ENCODE assay signal across 8 mouse cellular contexts in genomic region chr11:102087081-102087751, GRCm38 (mm10). TPM values are rescaled to one million over a fixed set of nuclear protein-coding genes. Genes with fewer than 3 reads are reported as not detected.
DNase-seq lines count a peak whose midpoint lies in the region; ATAC-seq and TF ChIP-seq lines count a peak whose summit lies in the region.

No protein-coding gene starts in this region.

- peaks cover 12% of the 10 kb centered on the region for H3K36me3 ChIP-seq in hindbrain, embryonic 13.5 days

- H3K9me3 ChIP-seq in hindbrain, embryonic 13.5 days = no peaks in the 10 kb centered on the region

- peak overlapping the region; percentile 72 for H3K4me3 ChIP-seq in hindbrain, embryonic 13.5 days

- peak overlapping the region; percentile 98 for H3K27ac ChIP-seq in hindbrain, embryonic 13.5 days

- ATAC-seq in Patski = peak; percentile 51
- peak; percentile 80 for ATAC-seq in hindbrain, embryonic 13.5 days (ENCODE audit: low FRiP score)

- 0% methylated on average over 39 of the region's 39 CpGs for WGBS in hindbrain, embryonic 13.5 days

- H3K27me3 ChIP-seq in Patski = peaks cover 10% of the 10 kb centered on the region
- 0 out of 2 replicates have a peak, but pooled peaks cover 3% of the 10 kb centered on the region for H3K27me3 ChIP-seq in hindbrain, embryonic 13.5 days

- H3K4me1 ChIP-seq in hindbrain, embryonic 13.5 days (replicated peaks) = peaks cover 39% of the 10 kb centered on the region

- no peak for TF ChIP-seq CTCF in Patski (IDR thresholded peaks at IDR 0.05)

- peak; percentile 51 for DNase-seq in Patski (ENCODE audit: low read depth, low spot score)
- DNase-seq in cerebellum, postnatal 14 days = peak; percentile 82 to 86
- peak; percentile 81 to 84 for DNase-seq in frontal cortex, postnatal 10 days (ENCODE audit: low spot score in 2 of 2)
- DNase-seq in layer of hippocampus, postnatal 25 days (ENCODE audit: extremely low spot score in 1 of 2, low spot score in 1 of 2) = peak; percentile 76 to 81
- peak; percentile 82 for DNase-seq in lung, postnatal 10 days
- DNase-seq in ovary, postnatal 36 days (ENCODE audit: low spot score) = peak; percentile 68
- peak; percentile 49 for DNase-seq in thymus, postnatal 25 days

- in situ Hi-C loops in Patski (cut with MboI; ENCODE audit: low pct_unique_long_range_greater_than_20kb) = no loop called here

- POLR2A ChIA-PET in Patski (lab: Charles Lee) = interaction anchor here (0.6 to 1.0 kb wide), 3 partner anchors 10 to 1130 kb away, joined by 3 to 4 read pairs (median 3); no protein-coding TSS in a partner anchor

- H3K4me2 ChIP-seq in hindbrain, embryonic 13.5 days = peak overlapping the region; percentile 81

- H3K9ac ChIP-seq in hindbrain, embryonic 13.5 days = peak overlapping the region; percentile 82

- CTCF ChIA-PET in Patski (lab: Charles Lee) = interaction anchor here (2.5 kb wide), 1 partner anchor 27 kb away, joined by 9 read pairs; no protein-coding TSS in a partner anchor

RNA-seq across cellular contexts. Expression of gene Mpp2, which starts 1.1 kb away (rescaled TPM):
- 16.9 TPM for polyA plus RNA-seq in Patski (2021)
- 24.1 and 24.9 TPM in 2 replicates for polyA plus RNA-seq in hindbrain, embryonic 13.5 days (2015; fragmentation: Nextera tagmentation; extraction: Ambion mirVana)
- 100 to 1,000 TPM; 149 TPM for total RNA-seq in layer of hippocampus, postnatal 25 days (2021)

RNA-seq across cellular contexts. Expression of gene Ppy, which starts 13.9 kb away (rescaled TPM):
- not detected for polyA plus RNA-seq in Patski (2021)
- polyA plus RNA-seq in hindbrain, embryonic 13.5 days (2015; fragmentation: Nextera tagmentation; extraction: Ambion mirVana) = not detected in 2 replicates
- total RNA-seq in layer of hippocampus, postnatal 25 days (2021) = not detected

RNA-seq across cellular contexts. Expression of gene Pyy, which starts 20.4 kb away (rescaled TPM):
- polyA plus RNA-seq in Patski (2021) = not detected
- polyA plus RNA-seq in hindbrain, embryonic 13.5 days (2015; fragmentation: Nextera tagmentation; extraction: Ambion mirVana) = 3.3 and 7.5 TPM in 2 replicates
- not detected for total RNA-seq in layer of hippocampus, postnatal 25 days (2021)

RNA-seq across cellular contexts. Expression of gene Cd300lg, which starts 45.9 kb away (rescaled TPM):
- polyA plus RNA-seq in Patski (2021) = not detected
- 0.38 and 0.53 TPM in 2 replicates for polyA plus RNA-seq in hindbrain, embryonic 13.5 days (2015; fragmentation: Nextera tagmentation; extraction: Ambion mirVana)
- not detected for total RNA-seq in layer of hippocampus, postnatal 25 days (2021)

RNA-seq across cellular contexts. Expression of gene Nags, which starts 58.1 kb away (rescaled TPM):
- polyA plus RNA-seq in Patski (2021) = not detected
- not detected in 2 replicates for polyA plus RNA-seq in hindbrain, embryonic 13.5 days (2015; fragmentation: Nextera tagmentation; extraction: Ambion mirVana)
- total RNA-seq in layer of hippocampus, postnatal 25 days (2021) = not detected

Comparison
In these comparisons a context has a peak if more than half of its experiments do, and no peak if none do; other contexts are left out.
1. Peak in every context shown above with its lines: DNase-seq, ATAC-seq, H3K4me3 ChIP-seq and H3K27ac ChIP-seq.